Mouse (Mus musculus): ENCODE results near the gene Ecpas.
A peak's percentile ranks its signal among the peaks of the same experiment; 100 is the strongest.

The Ecpas gene

DNA sequence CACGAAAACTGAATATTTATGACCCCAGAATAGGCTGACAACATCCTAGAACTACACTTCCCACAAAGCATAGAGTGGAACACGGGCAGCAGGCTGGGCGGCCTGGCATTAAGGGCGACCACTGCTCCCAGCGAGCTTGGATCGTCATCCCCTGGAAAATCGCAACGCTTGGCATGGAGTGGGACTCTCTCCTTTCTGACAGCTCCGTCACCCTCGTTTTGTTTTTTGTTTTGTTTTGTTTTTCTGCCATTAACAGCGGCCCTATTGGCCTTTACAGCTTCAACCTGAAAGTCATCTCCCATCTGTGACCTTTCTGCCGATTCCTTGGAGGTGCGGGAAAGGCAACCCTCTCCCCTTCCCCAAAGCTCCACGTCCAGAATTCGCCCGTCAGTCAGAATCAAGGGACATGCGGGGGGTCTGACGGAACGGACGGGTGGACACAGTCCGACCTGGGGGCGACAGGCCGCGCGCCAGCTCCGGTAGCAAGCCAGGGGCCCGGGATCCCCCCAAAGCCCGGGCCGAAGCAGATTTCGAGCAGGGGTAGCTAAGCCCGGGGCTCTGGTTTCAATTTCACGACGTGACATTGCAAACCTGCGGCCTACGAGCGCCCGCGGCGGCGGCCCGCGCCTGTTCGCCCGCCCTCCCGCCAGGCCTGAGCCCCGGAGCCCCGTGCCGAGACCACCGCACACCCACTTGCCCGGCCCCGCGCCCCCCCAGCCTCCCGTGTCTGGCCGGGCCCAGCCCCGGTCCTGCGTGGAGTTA is 1.3 kb downstream of the Ecpas start:
- peak; percentile 63 for ATAC-seq (ENCODE audit: low TSS enrichment)

DNA sequence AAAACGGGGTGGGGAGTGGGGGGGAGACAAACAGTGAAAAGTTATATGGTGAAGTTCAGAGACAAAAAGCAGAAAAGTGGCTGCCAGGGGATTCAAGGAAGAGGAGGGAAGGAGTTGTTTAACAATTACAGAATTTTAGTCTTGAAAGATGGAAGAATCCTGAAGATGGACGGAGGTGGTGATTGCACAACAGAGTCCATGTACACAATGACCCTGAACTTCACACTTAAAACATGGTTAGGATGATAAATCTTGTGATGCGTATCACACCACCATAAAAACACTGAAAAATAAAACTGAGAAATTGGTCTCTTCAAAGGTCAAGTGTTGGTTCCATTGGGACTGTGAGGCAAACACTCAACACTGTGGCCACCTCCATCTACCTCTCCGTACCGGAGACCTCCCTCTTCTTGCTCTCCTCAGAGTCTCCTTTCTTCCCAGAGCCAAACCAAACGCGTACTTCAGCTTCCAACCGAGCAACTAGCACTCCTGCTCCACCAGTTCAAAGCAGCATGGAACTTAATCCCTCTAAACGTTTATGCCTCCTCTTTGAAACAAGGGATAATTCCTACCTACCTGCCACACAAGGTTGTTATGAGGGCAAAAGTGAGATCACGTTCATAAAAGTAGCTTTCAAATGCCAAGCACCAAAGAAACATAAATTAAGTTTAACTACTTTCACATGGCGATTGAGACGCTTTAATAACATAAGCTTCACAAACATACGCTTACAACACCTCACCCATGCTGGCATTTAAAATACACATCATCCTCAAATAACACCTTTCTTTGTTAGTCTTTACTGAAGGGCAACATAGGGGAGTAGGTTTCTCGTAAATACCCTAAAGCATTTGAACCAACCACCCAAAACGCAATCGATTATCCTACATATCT is 2.1 kb downstream of the Ecpas start:
- no peak for ATAC-seq (ENCODE audit: low TSS enrichment)

DNA sequence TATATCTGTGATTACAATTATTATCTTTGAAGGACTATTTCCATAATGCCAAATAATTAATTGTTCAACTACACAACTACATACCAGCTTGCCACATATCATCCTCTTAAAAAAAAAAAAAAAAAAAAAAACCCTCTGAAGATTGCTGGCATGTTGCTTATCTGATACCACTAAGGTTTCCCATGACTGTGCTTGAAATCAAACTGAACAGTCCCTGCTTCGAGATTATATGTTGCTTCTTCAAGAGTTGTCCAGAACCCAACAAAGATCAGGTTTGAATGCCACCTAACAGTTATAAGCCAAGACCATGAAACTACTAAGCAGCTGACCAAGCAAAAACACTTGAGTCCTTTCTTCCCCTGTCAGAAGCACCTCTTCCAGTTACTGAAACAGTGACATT is 5.1 kb downstream of the Ecpas start:
- no peak for ATAC-seq (ENCODE audit: low TSS enrichment)

DNA sequence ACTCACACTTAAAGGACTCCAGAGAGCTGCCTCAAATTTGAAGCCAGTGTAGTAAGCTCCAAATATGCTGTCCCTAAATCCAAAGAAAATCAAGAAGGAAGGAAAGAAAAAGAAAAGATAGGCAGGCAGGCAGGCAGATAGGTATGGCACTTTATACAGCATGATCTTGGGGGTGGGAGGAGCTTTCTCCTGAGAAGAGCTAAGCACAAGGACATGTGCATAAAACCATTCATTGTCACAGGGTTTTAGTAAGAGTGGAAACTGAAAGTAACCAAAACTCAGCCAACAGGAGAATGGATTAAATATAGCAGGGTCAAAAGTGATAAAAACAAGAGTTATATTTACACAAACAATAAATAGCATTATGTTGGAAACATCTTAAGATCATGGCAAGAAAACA is 14.2 kb downstream of the Ecpas start:
- ATAC-seq (ENCODE audit: low TSS enrichment), result no peak

DNA sequence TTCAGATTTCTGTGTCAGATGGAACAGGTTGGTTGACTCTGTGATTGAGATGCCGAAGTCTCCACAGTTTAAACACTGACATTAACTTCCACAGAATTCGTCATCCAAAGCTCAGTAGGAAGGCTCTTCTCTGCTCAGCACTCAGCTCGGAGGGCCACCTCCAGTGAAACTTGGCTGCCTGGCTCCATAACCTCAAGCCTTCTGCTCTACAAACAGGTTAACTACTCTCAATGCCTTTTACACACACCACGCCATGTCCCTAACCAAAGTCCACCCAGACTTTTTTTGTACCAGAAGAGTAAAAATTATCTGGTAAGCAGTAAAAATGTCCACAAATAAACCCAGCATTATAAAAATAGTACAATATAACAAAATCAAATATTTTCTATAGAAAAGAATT is 15.1 kb downstream of the Ecpas start:
- no peak for ATAC-seq (ENCODE audit: low TSS enrichment)

DNA sequence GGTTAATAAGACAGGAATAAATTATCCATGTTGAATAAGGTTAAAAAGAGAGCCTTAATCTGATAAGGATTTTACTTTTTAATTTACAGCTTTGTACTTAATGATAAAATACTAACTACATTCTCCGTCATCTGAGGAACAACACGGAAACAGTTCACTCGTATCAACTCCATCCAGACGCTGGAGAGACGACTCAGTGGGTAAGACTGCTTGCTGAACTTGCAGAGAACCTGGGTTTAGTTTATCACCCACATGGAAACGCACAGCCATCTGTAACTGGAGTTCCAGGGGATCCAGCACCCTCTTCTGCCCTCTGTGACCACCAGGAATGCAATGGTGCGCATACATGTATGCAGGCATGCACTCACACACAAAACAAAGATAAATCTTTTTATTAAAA is 18.1 kb downstream of the Ecpas start:
- ATAC-seq (ENCODE audit: low TSS enrichment), result no peak

DNA sequence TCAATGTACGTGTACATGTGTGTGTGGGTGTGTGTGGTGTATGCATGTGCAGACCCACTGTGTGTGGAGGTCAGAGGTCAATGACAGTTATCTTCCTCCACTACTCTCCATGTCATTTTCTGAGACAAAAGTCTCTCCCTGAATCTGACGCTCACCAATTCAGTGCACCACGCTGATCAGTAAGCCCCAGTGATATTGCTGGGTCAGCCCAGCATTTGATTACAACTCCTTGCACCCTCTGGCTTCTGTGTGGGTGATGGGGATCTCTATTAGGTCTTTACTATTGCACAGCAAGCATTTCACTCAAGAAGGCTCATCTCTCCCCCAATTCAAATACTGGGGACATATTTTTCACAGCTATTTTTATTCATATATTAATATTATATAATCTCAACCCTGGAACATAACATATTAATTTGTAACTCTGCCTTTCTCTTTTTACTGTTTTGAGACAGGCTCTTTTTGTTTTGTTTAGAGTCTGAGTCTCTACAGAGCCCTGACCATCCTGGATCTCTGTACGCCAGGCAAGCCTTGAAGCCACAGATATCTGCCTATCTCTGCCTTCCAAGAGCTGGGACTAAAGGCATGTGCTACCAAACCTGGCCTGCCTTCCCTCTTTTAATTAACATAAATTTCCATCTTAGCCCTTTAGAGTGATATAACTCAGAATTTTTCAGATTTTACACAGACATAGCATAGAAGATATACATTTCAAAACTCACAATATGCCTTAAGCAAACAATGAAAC is 22.3 kb downstream of the Ecpas start:
- no peak for ATAC-seq (ENCODE audit: low TSS enrichment)

DNA sequence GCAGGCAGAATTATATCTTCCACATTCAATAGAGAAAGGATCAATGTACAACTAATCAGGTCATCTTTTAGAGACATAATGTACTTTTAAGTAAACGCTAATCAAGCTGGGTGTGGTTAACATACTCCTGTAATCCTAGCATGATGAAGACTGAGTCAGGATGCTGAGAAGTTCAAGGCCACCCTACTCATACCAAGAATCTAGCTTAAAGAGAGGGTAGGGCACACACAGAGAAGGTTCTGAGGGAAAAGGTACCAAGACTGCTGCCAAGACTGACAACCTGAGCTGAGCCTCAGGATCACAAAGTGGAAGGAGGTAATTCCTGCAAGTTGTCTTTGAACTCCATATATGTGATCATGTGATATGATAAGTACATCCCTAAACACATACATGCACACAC is 24.0 kb downstream of the Ecpas start:
- ATAC-seq (ENCODE audit: low TSS enrichment), result no peak

DNA sequence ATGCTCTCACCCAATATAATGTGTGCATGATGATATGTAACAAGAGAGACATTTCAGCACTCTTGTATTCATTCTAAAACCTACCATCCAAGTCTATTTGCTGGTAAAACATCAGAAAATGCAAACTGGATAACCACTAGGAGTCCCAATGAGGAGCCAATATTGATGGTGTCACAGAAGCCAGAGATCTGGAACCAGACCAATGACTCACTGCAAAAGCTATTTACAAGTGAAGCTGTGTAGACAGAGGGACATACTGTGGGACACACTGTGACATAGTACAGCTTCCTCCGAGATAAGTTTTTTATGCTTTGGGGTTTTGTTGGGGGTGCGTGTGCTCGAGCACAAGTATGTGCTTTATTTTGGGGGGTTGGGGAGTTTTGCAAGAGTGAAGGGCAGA is 24.9 kb downstream of the Ecpas start:
- no peak for ATAC-seq (ENCODE audit: low TSS enrichment)

DNA sequence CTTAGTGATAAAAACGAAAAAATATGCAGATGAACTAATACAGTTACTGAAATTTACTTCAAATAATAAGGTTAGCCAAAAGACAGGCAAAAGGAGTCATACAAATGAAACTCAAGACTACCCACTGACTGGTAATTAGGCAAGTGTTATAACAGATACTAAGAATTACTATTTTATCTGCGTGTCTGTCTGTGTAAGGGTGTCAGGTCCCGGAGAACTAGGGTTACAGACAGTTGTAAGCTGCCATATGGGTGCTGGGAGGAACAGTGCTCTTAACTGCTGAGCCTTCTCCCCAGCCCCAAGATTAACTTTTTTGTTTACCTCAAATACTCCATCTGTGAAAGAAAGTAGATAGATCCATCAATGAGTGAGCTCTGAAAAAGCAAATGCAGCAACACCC is 25.8 kb downstream of the Ecpas start:
- no peak for ATAC-seq (ENCODE audit: low TSS enrichment)

DNA sequence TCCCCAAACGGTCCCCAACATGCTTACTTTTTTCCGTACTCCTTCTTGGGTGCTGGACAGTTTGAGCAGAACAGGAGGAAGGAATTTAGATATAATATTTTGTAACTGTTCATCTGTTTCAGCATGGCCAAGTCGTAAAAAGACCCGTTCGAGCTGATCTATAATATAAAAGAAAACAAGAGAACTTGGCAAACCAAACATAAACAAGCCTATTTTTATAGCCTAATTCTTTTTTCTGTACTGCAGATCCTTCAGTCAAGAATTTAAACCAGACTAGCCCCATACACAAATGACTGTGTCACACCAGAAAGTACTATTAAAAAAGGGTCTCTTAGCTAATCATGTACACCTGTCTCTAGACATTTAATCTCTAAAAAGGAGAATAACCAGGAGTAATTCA is 27.2 kb downstream of the Ecpas start:
- ATAC-seq (ENCODE audit: low TSS enrichment), result no peak

DNA sequence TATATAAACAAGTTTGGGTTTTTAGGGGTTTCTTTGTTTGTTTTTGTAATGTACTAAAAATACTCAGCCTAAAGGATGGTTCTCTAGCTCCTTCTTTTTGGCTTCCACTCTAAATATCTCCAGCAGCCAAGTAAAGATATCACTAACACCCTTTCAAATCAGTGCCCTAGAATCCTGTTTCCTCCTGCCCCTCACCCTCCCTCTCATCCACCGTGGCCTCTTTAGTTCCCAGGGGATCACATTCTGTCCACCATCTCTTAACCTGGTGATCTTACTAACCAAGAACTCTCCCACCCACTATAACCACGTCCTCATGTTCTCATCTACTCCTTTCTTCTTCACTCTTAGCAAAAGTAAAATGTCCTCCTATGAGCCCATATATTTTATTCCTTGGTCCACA is 28.7 kb downstream of the Ecpas start:
- no peak for ATAC-seq (ENCODE audit: low TSS enrichment)

DNA sequence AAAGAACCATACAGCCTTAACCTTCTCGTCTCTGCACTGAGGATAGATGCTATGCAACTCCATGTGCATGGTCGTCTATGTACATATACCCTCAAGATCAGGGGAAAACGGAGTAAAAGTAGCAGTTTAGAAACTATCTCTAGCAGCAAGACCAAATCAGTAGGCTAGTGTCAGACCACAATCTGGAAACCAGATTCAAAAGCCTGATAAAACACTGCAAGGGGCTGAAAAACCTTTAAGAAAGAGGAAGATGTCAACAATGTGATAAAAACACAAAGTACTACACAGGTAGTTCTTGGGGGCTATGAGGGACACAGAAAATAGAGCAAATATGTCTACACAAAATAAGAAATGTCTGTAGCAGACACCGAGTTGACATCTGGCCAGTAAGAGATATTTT is 38.2 kb downstream of the Ecpas start:
- ATAC-seq (ENCODE audit: low TSS enrichment), result no peak

DNA sequence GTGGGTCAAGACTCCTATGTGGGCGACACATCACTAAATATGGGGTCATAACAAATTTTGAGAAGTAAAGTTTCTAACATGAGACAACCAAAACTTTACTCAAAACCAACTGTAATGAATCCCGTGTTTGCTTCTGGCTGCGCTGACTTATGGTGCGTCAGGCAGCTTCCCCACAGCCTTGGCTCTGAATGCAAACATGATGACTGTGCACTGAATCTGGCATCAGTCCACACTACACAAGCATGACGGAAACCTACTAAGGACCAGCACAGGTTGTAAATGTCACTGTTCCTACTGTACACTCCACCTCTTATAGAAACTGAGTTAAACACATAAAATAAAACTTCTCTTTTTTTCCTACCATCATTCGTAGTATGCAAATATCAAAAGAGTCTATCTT is 45.3 kb downstream of the Ecpas start:
- ATAC-seq (ENCODE audit: low TSS enrichment), result peak; percentile 93

DNA sequence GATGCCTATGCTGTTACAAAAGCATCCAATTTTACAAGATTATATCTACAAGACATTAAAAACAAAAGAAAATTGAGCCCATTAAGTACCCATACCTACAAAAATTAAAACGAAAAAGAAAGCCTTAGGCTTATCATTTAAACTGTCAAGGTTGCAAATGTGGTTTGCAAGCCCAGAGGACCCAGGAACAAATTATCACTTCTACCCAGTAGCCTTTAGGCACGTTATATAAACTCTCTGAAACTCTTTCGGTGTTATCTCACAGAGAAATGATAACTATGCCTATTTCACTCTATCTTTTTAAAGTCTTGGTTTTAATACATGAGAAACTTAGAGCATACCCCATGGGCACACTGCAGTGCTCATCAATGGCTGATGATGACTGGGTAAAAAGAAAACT is 79.6 kb downstream of the Ecpas start:
- ATAC-seq (ENCODE audit: low TSS enrichment), result no peak

DNA sequence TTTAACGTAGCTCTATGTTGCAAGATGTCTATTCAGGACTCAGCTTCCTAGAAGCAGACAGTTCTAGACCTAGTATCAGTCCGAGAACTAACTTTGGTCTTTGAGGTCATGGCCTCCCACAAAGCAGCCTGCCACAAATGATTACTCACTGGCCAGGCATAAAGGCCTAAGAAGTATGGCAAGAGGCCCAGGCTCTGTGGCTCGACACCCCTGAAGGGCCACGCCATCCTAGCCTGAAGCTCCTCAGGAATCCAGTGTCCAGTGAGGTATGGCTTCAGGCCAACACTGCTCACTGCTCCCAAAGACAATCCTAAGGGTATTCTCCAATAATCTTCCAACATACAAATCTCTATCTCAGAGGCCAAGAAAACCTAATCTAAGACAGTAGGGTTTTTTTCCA is 86.6 kb downstream of the Ecpas start:
- no peak for ATAC-seq (ENCODE audit: low TSS enrichment)

DNA sequence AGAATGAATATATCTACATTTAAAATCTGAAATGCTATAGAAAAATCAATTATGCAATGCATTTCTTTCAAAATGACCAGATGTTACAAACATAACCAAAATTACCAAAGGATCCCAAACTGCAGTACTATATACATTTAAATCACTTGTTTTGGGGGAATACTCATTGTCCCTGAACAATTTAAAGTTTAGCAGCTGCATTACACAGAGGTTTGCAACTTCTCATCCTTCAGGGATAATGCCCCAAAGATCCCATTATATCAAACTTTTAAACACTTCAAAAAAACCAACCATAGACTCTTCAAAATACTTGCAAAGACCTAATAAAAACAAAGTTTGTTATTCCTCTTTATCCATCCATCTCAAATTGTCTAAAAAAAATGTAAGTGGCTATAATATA is 124.9 kb downstream of the Ecpas start, which contains the start of gene Olfr267:
Gene Olfr267, minus strand, starts transcription at position 101 of the 400 bp plus-strand sequence.
- ATAC-seq (ENCODE audit: low TSS enrichment), result no peak

DNA sequence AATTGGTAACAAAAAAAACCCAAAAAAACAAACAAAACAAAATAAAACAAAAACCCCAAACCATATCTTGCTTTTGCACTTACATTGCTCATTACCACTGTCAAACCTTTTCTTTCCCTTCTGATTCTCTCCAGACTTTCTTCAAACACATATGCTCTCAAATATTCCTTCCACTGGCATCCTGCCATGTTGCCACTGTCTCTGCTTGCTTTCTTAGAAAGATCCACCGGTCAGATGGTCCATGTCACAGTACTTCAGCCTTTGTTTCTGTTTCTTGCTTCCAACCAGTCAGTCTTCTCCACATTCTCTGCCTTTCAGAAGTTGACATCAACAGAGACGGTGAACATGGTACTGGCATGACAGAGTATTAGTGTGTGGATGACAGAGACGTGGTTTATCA is 125.9 kb downstream of the Ecpas start:
- no peak for ATAC-seq (ENCODE audit: low TSS enrichment)

DNA sequence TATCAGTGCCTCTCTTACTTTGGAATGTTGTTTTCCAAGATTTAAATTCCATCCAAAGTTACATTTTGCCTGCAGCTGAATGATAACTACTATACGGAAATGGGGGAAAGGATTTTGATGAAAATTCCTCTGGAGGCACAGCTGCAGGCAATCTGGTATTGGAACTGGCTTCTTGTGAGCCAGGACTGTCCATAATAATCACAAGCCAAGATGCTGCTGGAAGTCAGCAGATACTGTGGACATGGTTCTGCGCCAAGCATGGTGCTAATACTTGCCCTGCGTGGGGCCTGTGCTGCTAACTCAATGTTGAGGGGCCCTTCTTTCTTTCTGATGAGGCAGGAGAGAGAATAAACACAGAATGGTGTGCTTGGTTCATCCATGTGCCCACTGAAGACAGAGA is 149.1 kb downstream of the Ecpas start:
- 0 out of 2 replicates have a peak, but pooled peaks have one; percentile 13 for ATAC-seq (ENCODE audit: low TSS enrichment)

DNA sequence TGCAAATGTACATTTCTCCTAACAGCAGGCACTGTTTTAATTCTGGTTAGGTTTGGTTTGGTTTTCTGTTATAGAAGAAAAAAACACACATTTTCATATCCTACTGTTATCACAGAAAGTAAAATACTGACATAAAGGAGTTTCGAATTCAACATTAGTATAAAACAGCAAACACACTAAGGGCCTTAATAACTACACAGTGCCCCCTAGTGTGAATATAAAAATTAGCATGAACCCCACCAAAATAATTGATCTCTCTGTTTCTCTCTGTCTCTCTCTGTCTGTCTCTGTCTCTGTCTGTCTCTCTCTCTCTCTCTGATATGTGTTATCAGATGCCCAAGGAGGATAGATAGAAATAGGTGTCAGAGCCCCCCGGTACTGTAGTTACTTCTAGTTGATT is 163.0 kb downstream of the Ecpas start:
- ATAC-seq (ENCODE audit: low TSS enrichment), result peak; percentile 64

DNA sequence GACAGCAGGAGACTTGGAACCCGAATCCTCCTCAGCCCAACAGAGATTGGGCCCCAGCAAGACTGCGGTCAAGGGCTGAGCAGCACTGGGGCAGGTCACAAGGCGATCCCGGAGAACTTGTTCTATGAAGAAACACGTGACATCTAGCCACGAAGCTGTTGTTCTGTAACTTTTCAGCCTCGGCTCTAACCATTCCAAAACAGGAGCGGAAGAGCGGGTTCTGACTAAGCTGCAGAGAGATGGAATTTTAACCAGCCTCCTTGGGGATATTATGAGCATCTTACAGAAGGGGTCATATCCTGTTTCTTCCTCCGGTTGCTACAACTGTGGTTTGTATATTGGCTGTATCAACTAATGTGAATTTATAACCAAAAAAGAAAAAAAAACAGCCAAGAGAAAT is 163.4 kb downstream of the Ecpas start:
- no peak for ATAC-seq (ENCODE audit: low TSS enrichment)
